Mouse (Mus musculus) thymus, postnatal 25 days (tissue): ENCODE measurements around the gene Zfp775.
"Not testable (repeated sequence)": the region's sequence is repeated elsewhere in the genome, so short reads cannot be mapped to it uniquely, and the experiment has no call there.

Source experiments
- DNase-seq: peaks from one replicate; pipeline ENCODE4 v3.0.0; 2022

The Zfp775 gene

DNA sequence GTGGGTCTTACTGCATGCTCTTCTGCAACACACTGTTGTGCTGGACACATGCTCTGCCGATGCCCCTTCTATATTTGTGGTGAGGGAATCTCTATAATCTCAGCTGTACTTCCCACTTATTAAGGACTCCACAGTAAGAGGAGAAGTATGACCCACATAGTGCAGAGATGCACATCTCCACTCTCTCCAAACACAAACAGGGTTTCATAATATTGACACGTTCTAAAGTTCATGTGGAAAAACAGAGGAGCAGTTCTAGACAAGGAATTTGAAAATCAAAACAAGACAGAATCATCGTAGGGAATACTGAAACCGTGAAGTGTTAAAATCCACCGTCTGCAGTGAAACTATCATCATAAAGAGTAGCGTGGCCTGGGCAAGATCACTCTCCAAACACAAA is 10.0 kb upstream of the Zfp775 start:
- DNase-seq, result no peak

DNA sequence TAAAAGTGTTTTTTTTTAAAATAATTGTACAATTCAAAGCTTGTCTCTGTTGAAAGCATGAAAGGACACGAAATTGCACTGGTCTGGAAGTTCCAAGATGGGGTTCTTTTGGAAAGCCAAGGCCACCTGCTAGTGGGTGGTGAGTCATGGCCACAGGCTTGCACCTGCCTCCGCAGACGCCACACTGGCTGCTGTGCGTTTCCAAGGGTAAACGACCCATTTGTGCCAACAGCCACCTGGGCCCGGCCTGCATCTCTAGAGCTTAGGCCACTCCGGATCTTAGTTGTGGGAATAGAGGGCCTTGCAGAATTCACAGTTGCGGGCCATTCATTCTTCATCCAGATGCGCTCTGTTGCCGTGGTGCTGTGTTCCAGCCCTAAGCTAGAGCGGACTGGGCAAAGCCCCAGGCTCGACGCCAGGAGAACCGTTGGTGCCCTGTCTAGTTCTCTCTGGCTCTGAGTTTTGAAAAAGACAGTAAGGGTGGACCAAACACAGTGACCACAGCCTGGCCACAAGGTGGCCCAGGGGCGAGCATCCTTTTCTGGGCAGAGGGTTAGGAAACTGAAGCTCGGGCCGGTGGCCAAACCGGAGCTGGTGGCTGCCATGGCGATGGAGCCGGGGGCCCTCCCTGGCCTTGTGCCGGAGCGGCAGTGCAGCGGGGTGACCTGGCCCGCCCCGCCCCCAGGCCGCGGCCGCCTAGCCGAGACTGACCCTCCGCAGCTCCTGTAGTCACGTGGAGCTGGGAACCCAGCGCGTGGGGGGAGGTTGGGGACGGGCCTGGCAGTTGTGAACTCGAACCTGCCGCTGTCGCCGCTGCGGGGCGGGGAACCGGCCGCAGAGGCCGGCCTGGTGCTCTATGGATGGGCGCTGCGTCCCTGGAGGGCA is 8.5 kb upstream of the Zfp775 start, which contains the start of the genes Repin1 and Gm44965:
Gene Repin1, plus strand, starts transcription at position 726 of the 885 bp plus-strand sequence.
Gene Gm44965, plus strand, starts transcription at position 784 of the 885 bp plus-strand sequence.
- peak; percentile 76 for DNase-seq

DNA sequence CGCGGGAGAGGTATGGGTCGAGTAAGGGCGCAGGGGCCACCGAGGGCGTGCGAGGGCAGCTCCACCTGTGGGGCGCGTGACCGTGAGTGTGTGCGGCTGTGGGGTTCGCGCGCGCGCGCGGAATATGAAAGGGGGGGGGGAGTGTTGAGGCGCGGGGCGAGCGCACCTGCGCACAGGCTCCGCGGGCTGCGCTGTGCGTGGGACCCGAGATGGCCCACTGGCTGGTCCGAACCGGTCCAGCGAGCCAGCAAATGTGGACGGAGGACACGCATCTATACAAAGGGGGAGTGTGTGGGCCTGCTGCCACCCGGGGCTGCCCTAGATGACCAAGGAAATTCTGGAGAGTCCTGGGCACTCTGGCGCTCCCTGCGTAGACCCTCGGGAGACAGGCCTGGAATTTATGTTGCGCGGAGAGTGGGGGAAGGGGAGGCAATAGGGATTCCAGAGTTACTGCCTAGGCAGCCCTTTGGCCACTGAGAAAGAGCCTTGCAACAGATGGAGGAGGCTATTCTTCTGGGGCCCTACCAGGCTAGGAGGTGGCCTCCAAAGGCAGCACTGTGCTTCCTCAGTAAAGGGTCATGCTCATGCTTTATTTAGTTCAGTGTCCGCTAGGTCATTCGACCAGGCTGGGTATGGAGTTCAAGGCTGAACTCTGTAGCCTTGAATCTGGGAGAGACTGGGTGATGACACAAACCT is 7.7 kb upstream of the Zfp775 start:
- peak; percentile 13 for DNase-seq

DNA sequence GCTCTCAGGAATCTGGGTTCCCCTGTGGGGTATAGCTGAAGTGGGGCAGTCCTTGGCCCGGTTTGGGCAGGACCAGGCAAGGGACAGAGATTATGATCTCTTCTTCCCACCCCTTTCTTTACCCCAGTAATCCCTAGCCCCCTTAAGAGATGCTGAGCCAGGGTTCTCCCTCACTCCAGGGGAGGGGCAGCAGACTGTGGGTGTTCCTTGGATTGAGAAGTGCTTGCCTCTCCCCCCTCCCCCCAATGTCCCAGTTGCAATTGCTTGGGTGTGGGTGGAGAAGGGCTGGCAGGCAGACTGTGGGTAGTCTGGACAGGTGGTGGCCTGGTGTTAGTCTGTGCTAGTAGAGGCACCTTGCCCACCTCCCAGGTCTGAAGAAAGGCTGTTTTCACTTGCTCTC is 6.6 kb upstream of the Zfp775 start:
- DNase-seq, result no peak

DNA sequence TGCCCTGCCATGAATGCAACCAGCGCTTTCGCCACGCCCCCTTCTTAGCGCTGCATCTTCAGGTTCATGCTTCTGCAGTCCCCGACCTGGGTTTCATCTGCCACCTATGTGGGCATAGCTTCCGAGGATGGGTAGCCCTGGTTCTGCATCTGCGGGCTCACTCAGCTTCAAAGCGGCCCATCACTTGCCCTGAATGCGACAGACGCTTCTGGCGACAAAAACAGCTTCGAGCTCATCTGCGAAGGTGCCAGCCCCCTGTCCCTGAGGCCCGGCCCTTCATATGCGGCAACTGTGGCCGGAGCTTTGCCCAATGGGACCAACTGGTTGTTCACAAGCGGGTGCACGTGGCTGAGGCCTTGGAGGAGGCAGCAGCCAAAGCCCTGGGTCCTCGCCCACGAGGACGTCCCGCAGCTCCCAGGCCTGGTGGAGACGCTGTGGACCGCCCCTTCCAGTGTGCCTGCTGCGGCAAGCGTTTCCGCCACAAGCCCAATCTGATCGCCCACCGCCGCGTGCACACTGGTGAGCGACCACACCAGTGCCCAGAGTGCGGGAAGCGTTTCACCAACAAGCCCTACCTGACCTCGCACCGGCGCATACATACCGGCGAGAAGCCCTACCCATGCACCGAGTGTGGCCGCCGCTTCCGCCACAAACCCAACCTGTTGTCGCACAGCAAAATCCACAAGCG is 5.2 kb upstream of the Zfp775 start:
- DNase-seq, result no peak

DNA sequence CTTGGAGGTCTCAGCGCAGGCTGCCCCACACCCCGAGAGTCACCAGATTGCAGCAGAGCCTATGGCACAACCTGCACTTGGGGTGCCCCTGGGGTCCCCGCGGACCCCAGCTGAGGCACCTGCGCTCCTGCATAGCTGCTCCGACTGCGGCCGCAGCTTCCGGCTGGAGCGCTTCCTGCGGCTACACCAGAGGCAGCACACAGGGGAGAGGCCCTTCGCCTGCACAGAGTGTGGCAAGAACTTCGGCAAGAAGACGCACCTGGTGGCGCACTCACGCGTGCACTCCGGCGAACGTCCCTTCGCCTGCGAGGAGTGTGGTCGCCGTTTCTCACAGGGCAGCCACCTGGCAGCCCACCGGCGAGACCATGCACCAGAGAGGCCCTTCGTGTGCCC is 4.6 kb upstream of the Zfp775 start:
- no peak for DNase-seq

DNA sequence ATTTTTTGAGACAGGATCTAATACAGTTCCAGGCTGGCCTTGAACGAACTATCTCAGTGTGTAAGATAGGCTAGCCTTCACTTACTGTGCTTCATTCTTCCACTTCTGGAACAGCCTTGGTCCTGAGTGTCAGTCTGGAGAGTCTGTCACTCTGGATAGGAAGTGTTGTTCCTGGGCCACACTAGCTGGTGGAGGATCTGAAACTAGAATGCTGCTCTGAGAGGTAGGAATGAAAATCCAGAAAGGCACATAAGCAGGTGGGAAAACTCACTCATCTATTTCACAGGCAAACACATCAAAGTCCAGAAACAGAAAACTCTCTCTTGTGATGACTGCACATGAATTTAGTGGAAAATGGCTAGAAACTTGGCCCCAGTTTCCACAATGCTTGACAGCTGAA is 1.3 kb upstream of the Zfp775 start:
- no peak for DNase-seq

DNA sequence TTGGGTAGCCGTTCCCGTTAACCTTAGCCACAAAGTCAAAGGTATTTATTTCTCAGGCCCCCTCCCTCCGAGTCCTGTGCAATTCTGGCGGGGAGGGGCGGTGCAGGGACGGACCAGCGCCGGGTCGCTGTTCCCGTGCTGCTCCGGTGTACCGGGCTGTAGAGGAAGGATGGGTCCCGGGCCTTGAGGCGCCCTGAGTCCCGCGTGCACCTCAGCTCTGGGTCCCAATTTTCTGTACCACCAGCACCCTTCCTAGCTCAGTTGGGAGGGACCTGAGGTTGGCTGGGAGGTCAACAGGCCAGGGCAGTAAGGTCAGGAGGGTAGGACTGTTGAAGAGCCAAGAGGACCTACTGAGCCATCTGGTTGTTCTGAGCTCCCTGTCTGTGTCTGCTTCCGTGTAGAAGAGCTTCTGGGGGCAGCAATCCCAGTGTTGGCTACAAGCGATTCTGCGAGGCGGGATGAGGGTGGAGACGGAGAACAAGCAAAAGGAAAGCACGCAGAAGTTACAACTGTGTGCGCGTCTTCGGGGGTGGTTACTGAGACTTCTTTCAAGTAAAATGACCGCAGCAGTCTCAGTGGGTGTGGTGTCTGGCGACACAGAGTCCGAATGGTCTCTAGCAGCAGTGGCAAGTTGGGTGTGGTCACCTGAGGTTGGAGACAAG is 348 bp downstream of the Zfp775 start:
- no peak for DNase-seq

DNA sequence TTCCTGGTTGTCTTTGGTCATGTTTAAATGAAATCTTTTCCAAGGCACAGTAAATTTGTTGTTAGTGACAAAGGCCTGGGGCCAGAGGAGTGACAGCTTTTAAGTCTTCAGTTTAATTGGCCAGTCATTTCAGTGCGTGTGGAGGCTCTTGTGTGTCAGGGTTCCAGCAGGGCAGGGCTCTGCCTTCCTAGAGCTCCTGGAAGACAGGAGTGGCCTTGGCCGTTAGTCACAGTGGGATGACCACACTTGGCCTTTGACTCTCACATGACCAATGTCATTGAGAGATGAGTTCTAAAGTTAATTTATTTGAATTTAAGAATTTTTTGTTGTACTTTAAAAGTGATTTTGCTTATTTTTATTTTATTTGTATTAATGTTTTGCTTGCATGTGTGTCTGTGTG is 6.3 kb downstream of the Zfp775 start:
- DNase-seq, result no peak

DNA sequence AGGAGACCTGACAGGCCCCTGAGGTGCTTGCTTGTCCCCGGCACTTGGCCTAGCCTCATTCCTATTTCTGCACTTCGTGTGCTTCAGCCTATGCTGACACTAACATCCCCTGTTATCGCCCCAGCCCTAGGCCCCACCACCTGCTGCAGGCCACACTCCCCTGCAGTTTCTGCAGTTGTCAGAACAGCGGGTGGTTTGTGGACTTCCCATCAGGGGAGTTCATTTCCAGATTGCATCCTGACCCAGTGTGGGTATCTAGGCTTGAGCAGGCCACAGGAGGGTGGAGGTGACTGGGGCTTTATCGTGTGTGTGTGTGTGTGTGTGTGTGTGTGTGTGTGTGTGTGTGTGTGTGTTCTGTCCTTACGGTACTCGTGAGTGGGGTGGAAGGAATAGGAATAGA is 7.6 kb downstream of the Zfp775 start:
- no peak for DNase-seq

DNA sequence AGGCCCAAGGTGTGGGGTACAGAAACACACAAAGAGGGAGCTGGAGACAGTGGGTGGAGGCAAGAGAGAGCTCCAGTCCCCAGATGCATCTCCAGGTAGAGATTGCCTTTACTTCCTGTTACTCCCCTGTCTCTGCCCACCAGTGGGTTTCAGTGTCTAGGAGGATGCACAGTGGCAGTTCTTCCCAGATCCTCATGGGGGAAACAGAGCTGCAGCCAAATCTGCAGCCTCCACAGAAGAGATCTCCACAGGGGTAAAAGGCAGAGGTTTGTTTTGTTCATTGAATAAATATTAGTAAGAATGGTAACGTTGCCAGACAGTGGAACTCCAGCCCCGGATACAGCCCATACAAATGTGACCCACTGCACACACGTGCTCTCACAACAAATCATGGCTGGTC is 8.8 kb downstream of the Zfp775 start:
- no peak for DNase-seq

DNA sequence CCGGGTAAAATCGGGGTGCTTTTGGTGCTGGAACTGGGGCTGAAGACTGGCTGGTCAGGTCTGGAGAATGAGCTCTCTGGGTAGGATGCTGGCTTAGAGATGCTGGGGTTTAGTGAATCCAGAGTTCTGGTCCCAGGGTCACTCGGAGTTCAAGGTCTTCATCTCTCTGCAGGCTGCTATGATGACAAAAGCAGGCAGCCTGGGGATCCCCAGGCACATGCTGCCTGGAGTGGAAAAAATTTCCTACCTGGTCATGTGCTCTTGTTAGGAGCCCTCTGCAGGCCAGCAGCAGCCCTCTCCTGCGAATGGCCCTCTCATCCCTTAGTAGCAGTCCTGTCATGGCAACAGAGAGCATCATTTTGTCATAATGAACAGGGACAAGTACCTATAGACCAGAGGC is 11.6 kb downstream of the Zfp775 start:
- no peak for DNase-seq

DNA sequence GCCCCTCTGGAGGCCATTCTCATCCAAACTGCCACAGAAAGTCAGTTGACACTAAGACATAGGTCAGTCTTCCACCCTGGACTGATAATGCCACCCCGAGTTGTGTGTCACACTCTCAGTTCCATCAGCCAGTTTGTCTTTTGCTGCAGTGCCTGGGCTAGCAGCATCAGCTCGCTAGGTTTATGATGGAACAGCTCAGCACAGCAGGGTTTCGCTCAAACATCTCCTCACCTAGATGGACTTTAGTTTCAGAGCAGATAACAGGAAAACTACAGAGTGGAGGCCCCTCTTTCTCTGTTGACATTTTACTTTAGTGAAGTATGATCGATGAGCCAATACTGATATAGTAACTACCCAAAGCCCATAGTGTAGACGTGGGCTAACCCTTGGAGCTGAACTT is 12.9 kb downstream of the Zfp775 start:
- no peak for DNase-seq

DNA sequence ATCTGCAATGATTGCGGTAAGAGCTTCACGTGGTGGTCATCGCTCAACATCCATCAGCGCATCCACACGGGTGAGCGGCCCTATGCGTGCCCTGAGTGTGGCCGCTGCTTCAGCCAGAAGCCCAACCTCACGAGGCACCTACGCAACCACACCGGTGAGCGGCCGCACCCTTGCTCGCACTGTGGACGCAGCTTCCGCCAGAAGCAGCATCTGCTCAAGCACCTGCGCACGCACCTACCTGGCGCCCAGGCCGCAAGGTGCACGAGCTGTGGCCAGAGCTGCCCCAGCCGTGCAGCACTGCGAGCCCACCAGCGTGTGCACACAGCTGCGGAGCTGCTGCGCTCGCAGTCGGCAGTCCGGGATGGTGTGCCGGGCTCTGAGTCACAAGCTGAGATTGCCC is 18.2 kb downstream of the Zfp775 start:
- no peak for DNase-seq

DNA sequence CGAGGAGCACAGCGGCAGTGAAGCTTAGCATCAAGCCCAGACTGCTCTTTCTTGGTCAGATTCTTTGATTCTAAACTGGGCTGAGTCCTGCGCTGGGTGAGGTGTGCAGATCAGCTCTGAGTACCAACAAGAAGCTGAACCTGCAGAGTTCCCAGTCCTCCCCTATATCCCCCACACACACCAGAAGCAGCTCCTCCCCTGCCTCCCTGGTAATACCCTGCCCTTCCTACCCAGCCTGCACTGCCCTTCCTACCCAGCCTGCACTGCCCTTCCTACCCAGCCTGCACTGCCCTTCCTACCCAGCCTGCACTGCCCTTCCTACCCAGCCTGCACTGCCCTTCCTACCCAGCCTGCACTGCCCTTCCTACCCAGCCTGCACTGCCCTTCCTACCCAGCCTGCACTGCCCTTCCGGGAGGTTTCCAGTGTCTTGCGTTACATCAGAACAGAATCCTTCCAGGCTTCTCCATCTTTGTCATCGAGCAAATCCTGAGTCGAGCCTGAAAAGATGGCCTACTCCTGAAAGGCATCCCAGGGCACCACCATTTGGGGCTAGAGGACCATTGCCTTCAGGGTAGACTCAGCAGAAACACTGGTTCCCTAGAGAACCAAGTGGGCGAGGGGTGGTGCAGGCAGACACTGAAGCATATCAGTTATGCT is 20.5 kb downstream of the Zfp775 start:
- not testable (repeated sequence) for DNase-seq

DNA sequence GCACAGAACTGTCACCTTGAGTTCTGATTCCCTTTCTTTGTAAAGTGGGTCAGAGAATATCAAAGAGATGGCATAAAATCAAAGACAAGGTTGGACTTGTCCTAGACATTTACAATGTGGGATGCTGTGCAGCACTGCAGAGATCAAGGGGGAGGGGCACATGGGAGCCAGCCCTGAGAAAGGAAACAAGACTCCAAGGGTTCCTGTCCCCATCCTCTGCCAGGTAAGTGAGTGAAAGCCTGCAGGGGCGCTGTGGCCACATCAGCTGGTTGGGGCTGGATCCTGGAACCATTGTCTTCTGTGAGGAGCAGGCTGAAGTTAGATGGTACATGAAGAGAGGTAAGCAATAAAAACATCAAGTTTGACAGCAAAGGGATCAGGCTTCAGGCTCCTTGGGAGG is 21.6 kb downstream of the Zfp775 start:
- DNase-seq, result no peak

DNA sequence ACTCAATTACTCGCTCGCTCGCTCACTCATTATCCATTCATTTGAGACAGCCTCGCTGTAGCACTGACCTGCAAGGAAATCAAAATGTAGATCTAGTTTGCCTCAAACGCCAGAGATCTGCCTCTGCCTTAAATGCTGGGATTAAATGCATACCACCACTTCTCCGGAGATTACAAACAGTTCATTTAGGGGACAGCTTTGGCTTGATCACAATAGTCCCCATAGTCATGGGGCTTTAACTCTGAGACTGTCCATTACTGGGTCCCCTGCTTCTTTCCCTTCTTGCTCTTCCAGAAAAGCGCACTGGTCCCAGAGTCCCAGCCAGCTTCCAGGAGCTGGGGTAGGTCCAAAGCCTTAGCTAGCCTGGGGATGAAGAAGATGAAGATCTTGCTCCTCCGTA is 24.6 kb downstream of the Zfp775 start, which contains the start of gene AI854703:
Gene AI854703, plus strand, starts transcription at position 301 of the 400 bp plus-strand sequence.
- DNase-seq, result no peak

DNA sequence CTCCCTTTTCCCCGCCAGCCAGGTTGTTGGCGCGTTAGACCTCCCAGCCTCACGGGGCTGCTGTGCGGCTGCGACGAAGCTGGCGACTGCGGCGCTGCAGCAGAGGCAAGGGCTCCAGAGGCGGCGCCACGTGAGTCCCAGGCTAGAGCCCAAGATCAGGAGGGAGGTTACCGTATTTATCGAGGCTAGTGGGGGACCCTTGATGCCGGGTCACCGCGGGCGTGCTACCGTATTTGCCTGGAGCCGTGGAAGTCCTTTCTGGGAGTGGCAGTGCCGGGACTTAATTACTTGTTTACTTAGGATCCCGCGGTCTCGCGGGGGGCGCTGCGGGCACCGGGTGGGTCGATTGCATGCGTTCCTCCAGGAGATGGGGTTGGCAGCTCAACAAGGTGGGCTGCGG is 25.1 kb downstream of the Zfp775 start:
- peak; percentile 37 for DNase-seq

DNA sequence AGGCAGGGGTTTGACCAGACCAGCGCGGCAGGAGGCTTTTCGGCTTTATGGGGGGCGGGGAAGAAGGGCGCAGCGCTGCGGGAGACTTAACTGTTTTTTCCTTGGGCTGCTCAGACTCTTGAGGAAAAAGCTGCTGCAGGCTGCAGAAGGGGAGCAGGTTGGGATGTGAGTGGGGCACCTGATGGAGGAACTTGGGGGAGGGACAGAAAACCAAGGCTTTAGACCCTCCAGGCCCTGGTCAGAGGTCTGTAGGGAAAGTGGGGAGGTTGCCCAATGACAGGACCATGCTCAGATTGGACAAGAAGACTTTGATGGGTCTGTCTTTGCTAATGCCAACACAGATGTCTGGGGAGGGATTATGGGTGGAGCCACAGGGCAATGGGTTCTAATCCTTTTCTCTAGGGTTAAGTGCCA is 25.7 kb downstream of the Zfp775 start:
- no peak for DNase-seq

DNA sequence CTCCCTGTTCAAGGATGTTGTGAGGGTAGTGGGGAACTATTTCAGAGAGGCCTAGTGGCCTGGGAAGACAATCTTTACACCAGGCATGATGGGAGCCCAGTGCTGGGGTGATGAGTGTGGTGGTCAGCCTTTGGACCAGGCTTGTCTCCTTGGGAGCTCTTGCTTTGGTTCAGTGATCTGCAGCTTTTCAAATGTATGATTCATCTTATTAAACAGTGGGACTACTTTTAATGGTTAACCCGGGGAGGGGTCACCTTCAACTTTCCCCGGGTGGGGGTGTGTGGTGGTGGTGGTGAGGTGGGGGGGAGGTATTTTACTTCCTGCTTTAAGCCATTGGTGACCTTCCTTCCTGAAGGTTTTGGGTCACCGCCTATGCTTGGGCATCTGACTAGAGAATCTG is 26.5 kb downstream of the Zfp775 start:
- no peak for DNase-seq

DNA sequence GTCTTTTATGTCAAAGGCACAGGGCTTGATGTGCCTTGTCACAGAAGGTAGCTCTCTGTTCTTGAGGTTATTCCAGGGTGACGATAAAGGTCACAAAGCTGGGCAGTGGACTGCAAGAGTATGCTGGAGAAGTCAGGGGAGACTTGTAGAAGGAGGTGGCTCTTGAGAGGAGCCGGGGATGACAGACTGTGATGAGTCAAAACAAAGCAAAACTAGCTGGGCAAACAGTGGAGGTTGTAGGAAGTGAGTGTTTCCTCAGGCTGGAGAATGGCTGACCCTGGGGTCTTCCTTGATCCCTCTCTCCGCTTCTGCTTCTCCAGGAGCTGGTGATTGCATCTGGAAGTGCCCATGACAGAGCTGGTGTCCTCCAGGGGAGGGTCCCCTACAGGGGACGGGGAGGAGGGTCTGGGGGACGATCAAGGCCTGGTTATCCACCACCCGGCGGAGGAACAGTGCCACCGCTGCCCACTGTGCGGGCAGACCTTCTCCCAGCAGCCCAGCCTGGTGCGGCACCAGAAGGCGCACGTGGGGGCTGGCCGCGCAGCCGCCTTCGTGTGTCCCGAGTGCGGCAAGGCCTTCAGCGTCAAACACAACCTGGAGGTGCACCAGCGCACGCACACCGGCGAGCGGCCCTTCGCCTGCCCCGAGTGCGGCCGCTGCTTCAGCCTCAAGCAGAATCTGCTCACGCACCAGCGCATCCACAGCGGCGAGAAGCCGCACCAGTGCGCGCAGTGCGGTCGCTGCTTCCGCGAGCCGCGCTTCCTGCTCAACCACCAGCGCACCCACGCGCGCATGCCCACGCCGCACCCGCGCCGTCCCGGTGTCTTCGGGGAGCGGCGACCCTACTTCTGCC is 27.2 kb downstream of the Zfp775 start:
- DNase-seq, result peak; percentile 51

DNA sequence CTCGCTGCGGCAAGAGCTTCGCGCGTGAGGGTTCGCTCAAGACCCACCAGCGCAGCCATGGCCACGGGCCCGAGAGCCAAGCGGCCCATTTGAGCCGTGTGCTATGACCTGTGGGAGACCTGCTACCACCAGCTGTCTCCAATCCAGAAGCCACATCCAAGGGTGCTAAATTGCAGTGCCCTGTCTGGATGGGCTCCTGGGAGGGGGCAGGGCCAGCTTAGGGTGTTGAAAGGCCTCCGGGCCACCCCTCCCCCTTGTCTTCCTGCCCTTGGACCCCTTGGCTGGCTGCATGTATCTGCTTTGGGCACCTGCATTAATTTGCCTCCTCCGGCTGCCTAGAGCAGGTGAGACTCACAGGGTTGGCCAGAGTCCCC is 27.8 kb downstream of the Zfp775 start:
- no peak for DNase-seq
